Mouse (Mus musculus) hindbrain, embryonic 14.5 days (tissue): ENCODE measurements at regions not wholly inside any gene's neighbourhood (a gene's known extent, or its start where the extent isn't known, plus 50 kb on each side); places are given as distances from the start of the nearest gene placed in this dataset.

ENCODE experiments used
- ATAC-seq: fragments of 200-750 bp; cut with Nextera tagmentation; 2 replicates; pipeline ENCODE4 v1.8.0; 2017; ENCODE audit warnings: moderate number of reproducible peaks, mild to moderate bottlenecking, moderate TSS enrichment, moderate library complexity; ENCODE audit not compliant: low FRiP score
- DNase-seq: peaks from one replicate; pipeline ENCODE4 v3.0.0-alpha.2; 2015; ENCODE audit warnings: low spot score
- H3K27ac ChIP-seq: fragments of 300-500 bp; sonication (generic); 2 replicates; pipeline ENCODE4 v1.5.1; 2014; ENCODE audit warnings: mild to moderate bottlenecking, moderate library complexity
- H3K27me3 ChIP-seq: fragments of 300-500 bp; sonication (generic); 2 replicates; pipeline ENCODE4 v1.6.1; 2014; ENCODE audit warnings: mild to moderate bottlenecking, low read length, mixed read lengths; ENCODE audit not compliant: control insufficient read depth, insufficient read depth
- H3K36me3 ChIP-seq: fragments of 300-500 bp; sonication (generic); replicated peaks from 2 replicates; pipeline ENCODE4 v1.6.1; 2014; ENCODE audit not compliant: control insufficient read depth, insufficient read depth
- H3K4me1 ChIP-seq: fragments of 300-500 bp; sonication (generic); replicated peaks from 2 replicates; pipeline ENCODE4 v1.6.1; 2014; ENCODE audit warnings: antibody characterized with exemption, low read length, mixed read lengths; ENCODE audit not compliant: control insufficient read depth, insufficient read depth
- H3K4me2 ChIP-seq: fragments of 300-500 bp; sonication (generic); replicated peaks from 2 replicates; pipeline ENCODE4 v1.6.1; 2014; ENCODE audit warnings: mild to moderate bottlenecking, moderate library complexity
- H3K4me3 ChIP-seq: fragments of 300-500 bp; sonication (generic); replicated peaks from 2 replicates; pipeline ENCODE4 v1.5.1; 2014; ENCODE audit warnings: mild to moderate bottlenecking, low read length
- H3K9ac ChIP-seq: fragments of 300-500 bp; sonication (generic); 2 replicates; pipeline ENCODE4 v1.6.1; 2014
- H3K9me3 ChIP-seq: fragments of 300-500 bp; sonication (generic); 2 replicates; pipeline ENCODE4 v1.6.1; 2016; ENCODE audit warnings: low read length; ENCODE audit not compliant: control insufficient read depth
- WGBS: fragments of 180-500 bp; shearing (Covaris S2); extraction: QIAGEN DNeasy Blood & Tissue Kit; methylation state at CpG from one replicate; pipeline ENCODE4 v1.1.7; 2014; 5-methylcytosine and 5-hydroxymethylcytosine counted together

DNA sequence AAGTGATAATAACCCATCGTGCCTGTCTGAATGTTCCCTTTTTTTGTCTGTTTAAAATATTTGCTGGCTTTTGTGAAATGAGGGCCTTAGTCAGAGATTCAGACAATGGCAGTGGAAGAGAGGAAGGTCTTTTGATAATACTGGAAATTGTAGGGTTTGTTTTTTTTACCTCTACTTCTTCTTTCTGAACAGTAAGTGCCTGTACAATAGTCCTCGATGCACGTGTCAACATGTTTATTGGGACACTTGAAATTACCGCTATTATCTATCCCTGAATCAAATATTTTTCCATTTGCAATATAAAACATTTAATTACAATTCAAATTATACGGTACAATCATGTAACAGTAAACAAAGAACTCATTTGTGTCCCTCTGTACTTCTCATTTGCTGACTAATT is 733.5 kb downstream of the Fam19a2 start:
- no peaks in the 10 kb centered on the region for H3K27me3 ChIP-seq
- no peak overlapping the region for H3K27ac ChIP-seq
- no peak overlapping the region for H3K4me2 ChIP-seq
- 70% methylated on average over 5 of the region's 5 CpGs for WGBS
- ATAC-seq (no peak), DNase-seq (no peak)
- H3K9me3 ChIP-seq = no peaks in the 10 kb centered on the region
- no peak overlapping the region for H3K9ac ChIP-seq
- no peaks in the 10 kb centered on the region for H3K4me1 ChIP-seq
- H3K4me3 ChIP-seq = no peak overlapping the region
- H3K36me3 ChIP-seq = no peaks in the 10 kb centered on the region

DNA sequence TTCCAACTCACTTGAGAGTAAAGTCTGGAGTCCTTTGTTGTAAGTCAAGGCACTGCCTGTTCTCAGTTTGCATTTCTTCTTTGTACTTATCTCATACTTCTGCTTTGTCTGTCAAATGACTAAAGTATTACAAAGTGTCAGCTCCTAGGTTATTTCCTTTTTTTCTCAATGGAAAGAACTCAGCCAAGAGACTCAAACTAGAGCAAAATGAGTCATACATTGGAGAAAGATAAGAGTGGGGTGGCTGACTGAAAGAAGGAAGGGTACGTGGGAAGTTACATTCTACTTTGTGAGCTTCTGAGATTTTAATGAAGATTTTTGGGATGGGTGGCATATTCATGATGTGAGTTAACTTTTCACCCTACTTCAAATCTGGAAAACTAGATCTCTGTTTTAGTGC is 735.2 kb downstream of the Fam19a2 start:
- no peaks in the 10 kb centered on the region for H3K27me3 ChIP-seq
- H3K4me2 ChIP-seq = no peak overlapping the region
- DNase-seq (no peak), ATAC-seq (no peak)
- H3K9ac ChIP-seq = no peak overlapping the region
- no peaks in the 10 kb centered on the region for H3K9me3 ChIP-seq
- no peaks in the 10 kb centered on the region for H3K36me3 ChIP-seq
- WGBS = 96% methylated on average over 1 of the region's 1 CpGs
- no peak overlapping the region for H3K4me3 ChIP-seq
- no peak overlapping the region for H3K27ac ChIP-seq
- no peaks in the 10 kb centered on the region for H3K4me1 ChIP-seq

DNA sequence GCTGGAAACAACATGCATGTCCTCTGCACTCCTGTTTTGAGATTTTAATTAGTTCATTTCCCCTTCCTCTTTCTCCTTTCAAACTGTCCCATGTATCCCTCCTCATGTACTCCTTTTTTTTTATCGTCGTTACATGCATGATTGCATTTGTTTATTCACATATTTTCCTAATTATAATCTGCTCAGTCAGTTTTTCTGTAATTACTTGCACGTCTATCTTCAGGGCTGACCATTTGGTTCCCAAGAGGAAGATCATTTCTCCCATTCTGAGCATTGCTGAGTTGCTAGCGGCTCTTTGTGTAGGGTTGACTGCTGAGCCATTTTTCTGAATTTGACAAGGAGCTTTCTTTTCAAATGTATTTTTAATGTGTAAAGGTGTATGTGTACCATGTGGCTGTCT is 781.2 kb downstream of the Fam19a2 start:
- no peak overlapping the region for H3K9ac ChIP-seq
- no peaks in the 10 kb centered on the region for H3K4me1 ChIP-seq
- no peak for DNase-seq
- H3K27me3 ChIP-seq = no peaks in the 10 kb centered on the region
- H3K4me3 ChIP-seq = no peak overlapping the region
- no peak for ATAC-seq
- WGBS = 64% methylated on average over 4 of the region's 4 CpGs
- H3K4me2 ChIP-seq = no peak overlapping the region
- no peak overlapping the region for H3K27ac ChIP-seq
- H3K36me3 ChIP-seq = no peaks in the 10 kb centered on the region
- H3K9me3 ChIP-seq = no peaks in the 10 kb centered on the region

DNA sequence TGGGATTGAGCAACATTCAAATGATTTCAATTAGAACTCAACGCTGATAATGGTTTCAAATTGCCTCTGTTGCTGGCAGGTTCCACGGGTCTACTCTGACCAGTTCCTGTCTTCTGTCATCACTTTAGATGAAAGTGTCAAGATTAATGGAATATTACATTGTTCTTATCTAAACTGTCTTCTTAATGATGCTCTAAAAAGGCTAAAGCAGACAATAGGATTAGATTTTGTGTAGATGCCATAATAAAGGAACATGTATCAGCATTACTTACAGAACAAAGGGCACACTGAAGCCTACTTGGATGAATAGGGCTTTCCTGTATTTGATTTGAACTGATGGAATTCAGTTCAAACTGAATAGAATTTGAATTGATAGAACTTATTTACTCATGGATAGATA is 782.0 kb downstream of the Fam19a2 start:
- 70% methylated on average over 2 of the region's 2 CpGs for WGBS
- Histone ChIP-seq H3K4me1 (no peaks in the 10 kb centered on the region), H3K36me3 (no peaks in the 10 kb centered on the region), H3K4me3 (no peak overlapping the region), H3K27ac (no peak overlapping the region), H3K27me3 (no peaks in the 10 kb centered on the region), H3K4me2 (no peak overlapping the region), H3K9ac (no peak overlapping the region), H3K9me3 (no peaks in the 10 kb centered on the region)
- DNase-seq (no peak), ATAC-seq (no peak)

DNA sequence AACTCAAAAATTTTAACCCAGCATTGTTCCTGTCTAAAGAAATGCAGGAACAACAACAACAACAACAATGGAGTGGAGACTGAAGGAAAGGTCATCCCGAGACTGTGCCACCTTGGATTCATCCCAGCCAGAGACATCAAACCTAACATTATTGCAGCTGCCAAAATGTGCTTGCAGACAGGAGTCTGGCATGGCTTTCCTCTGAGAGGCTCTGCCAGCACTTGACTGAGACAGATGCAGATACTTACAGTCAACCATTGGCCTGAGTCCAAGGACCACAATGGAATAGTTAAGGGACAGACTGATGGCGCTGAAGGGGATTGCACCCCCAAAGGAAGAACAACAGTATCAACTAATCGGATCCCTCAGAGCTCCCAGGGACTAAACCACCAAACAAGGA is 819.0 kb downstream of the Fam19a2 start:
- DNase-seq (peak; percentile 33), ATAC-seq (no peak; the same call in 1 of the 2 replicates)
- Histone ChIP-seq H3K9me3 (no peaks in the 10 kb centered on the region), H3K4me1 (no peaks in the 10 kb centered on the region), H3K36me3 (no peaks in the 10 kb centered on the region), H3K9ac (no peak overlapping the region), H3K27me3 (no peaks in the 10 kb centered on the region), H3K4me3 (no peak overlapping the region), H3K4me2 (no peak overlapping the region), H3K27ac (no peak overlapping the region)
- 79% methylated on average over 3 of the region's 3 CpGs for WGBS

DNA sequence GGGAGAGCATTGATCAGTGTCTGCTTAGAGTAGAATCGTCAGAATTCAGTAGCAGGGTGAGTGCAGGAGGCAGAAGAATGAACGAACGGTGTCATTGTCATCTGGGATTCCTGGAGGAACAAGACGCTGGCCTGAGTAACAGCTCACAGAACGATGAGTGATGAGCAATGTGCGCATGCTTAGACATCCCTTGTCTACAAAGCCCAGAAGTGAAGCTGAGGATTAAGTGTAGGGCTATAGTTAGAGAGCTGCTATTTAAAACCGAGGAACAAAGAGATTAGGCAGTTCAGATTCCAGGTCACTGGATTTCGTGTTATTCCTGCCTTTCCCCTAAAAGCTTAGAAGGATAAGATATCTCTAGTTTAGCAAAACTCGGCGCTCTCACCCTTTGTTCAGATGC is 826.8 kb downstream of the Fam19a2 start:
- H3K9ac ChIP-seq = no peak overlapping the region
- H3K4me2 ChIP-seq = no peak overlapping the region
- no peaks in the 10 kb centered on the region for H3K27me3 ChIP-seq
- no peak overlapping the region for H3K4me3 ChIP-seq
- no peak overlapping the region for H3K27ac ChIP-seq
- WGBS = 70% methylated on average over 10 of the region's 10 CpGs
- DNase-seq (no peak), ATAC-seq (no peak)
- no peaks in the 10 kb centered on the region for H3K4me1 ChIP-seq
- no peaks in the 10 kb centered on the region for H3K9me3 ChIP-seq
- no peaks in the 10 kb centered on the region for H3K36me3 ChIP-seq

DNA sequence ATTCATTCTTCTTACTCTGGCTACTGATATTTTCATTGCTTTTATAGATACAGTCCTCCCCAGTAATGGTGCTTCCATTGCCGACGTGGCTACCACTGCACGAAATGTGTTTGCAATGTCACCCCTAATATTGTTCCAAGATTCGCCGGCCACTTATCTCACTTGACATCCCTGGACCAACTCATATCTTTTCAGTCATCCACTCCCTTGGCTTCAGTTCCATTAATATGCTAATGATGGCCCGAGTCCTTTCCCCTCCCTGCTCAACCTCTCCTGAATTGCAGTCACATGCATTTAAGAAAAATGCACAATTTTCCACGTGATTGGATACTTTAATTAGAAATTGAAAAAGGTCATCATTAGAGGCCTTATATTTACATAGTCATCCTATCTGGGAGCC is 827.6 kb downstream of the Fam19a2 start:
- Histone ChIP-seq H3K9ac (no peak overlapping the region), H3K4me2 (no peak overlapping the region), H3K27ac (no peak overlapping the region), H3K27me3 (no peaks in the 10 kb centered on the region), H3K4me3 (no peak overlapping the region), H3K4me1 (no peaks in the 10 kb centered on the region), H3K9me3 (no peaks in the 10 kb centered on the region), H3K36me3 (no peaks in the 10 kb centered on the region)
- no peak for ATAC-seq
- DNase-seq = no peak
- WGBS = 64% methylated on average over 7 of the region's 7 CpGs

DNA sequence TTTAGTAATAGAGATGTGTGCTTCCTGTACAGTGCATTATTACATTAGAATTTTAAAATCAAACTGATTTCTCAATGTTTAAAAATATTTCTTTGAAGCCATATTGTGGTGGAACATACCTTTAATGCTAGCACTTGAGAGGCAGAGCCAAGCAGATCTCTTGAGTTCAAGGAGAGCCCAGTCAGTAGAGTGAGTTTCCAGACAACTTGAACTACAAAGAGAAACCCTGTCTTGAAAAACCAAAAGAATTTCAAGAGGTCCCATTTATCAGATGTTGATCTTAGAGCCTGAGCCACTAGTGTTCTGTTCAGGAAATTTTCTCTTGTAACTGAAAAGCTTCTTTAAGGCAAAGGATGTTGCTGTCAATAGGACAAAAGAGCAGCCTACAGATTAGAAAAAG is 855.8 kb downstream of the Fam19a2 start:
- Histone ChIP-seq H3K9ac (no peak overlapping the region), H3K9me3 (no peaks in the 10 kb centered on the region), H3K36me3 (no peaks in the 10 kb centered on the region), H3K27me3 (no peaks in the 10 kb centered on the region), H3K4me1 (no peaks in the 10 kb centered on the region), H3K4me3 (no peak overlapping the region), H3K27ac (no peak overlapping the region), H3K4me2 (no peak overlapping the region)
- DNase-seq (no peak), ATAC-seq (no peak)

DNA sequence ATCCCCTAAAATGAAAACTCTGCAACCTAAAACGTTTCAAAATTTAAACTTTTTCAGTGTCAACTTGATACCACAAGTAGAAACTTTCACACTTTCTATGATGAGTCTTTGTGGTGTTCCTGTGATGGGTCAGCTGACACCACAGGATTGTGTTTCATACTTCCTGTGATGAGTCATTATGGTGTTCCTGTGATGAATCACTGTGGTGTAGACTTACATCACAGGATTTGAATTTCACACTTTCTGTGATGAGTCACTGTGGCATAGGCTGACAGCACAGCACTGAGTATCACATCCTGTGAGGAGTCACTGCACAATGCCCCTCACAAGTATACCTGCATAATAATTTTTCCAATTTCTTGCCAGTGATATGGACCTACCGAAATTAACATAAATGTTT is 874.7 kb downstream of the Fam19a2 start:
- Histone ChIP-seq H3K27me3 (no peaks in the 10 kb centered on the region), H3K27ac (no peak overlapping the region), H3K4me3 (no peak overlapping the region), H3K9ac (no peak overlapping the region), H3K4me2 (no peak overlapping the region), H3K4me1 (no peaks in the 10 kb centered on the region), H3K36me3 (no peaks in the 10 kb centered on the region), H3K9me3 (no peaks in the 10 kb centered on the region)
- ATAC-seq (no peak), DNase-seq (no peak)
- WGBS = 68% methylated on average over 2 of the region's 2 CpGs

DNA sequence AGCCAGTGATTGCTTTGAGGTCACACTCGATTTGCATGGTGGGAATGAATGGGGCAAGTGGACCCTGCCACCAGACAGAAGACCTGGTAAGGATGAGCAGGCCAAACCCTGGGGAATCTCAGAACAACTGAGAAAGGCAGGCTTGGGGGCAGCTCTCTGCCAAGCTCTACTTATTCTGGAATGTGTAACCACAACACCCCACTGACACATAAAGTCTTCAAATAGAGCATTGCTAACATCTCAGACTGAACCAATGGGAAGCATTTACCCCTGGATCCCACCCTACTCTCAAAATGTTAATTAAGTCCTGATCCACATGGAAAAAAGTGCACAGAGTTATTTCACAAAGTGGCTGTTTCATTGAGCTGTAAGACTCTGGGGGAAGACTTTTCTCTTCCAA is 878.5 kb downstream of the Fam19a2 start:
- Histone ChIP-seq H3K4me1 (no peaks in the 10 kb centered on the region), H3K27me3 (no peaks in the 10 kb centered on the region), H3K4me2 (no peak overlapping the region), H3K36me3 (no peaks in the 10 kb centered on the region), H3K4me3 (no peak overlapping the region), H3K27ac (no peak overlapping the region), H3K9ac (no peak overlapping the region), H3K9me3 (no peaks in the 10 kb centered on the region)
- no peak for ATAC-seq
- no peak for DNase-seq
- WGBS = 78% methylated on average over 1 of the region's 1 CpGs
